Mouse (Mus musculus): ENCODE data around the gene Nos3.

DNA sequence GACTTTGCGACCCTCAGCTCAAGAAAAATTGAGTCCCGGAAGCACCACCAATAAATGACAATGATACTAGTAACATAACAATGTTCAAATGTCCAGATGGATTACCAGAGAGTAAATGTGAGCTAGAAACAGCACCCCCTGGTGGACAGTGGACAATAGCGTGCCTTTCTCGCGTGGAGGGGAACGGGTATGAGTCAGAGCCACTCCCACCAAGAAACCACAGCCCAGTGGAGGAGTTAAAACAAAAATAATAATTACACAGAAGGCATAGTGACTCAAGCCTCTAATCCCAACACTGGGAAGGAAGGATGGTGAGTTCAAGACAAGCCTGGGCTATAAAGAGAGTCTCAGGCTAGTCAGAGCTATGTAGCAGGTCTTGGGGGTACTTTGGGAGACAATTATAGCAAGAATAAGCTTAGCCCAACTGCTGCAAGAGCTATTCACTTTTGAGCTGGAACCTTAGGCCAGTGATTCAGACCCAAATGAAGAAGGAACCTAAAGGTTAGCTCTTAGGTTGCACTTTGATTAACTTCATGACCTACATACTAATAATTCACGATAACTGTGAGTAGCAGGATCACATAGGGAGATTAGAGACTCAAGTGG, 28.9 kb downstream of the Nos3 start, which contains the start of gene Abcb8:
- TF ChIP-seq POLR2A (IDR thresholded peaks at IDR 0.05; ENCODE audit: low read depth, low read length): no peak
- TF ChIP-seq CTCF (conservative IDR thresholded peaks at IDR 0.05; ENCODE audit: insufficient read depth, insufficient read length, low read depth, low read length): peak; percentile 81
